Mouse (Mus musculus) skeletal muscle tissue, adult 2 months (tissue): ENCODE data around the gene Kcnk7.

Source experiments
- DNase-seq: peaks from one replicate; pipeline ENCODE4 v3.0.0-alpha.2; 2012; ENCODE audit warnings: low read depth, low spot score

Gene Kcnk7

DNA sequence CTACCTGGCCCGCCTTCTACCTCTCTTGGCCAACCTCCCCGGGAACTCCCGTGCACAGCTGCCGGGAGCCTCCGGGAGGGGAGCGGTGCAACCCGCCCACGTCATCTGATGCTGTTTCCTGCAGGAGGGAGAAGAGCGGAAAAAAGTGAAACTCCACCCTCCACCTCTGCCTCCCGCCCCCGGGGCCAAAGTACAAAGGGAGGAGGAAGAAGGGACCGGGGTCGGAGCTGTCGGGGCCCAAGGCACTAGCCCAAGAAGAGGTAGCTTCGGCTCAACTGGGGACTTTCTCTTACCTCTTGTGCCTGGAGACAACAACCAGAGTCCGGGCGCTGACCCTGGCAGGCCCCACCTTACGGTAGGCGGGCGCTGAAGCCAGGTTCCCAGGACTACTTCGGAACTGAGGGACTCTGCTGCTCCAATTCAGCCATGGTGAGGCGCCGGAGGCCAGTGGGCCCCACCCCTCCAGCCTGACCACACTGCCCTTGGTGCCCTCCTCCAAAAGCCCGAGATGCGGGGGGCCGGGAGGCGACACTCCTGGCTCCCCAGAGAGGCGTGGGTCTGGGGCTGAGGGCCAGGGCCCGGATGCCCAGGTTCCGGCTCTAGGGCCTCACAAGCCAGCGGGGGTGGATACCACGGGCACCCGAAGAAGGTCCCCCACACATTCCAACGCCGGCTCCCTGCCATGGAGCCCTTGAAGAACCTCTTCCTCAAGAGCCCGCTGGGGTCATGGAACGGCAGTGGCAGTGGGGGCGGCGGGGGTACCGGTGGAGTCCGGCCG is 14.4 kb upstream of the Kcnk7 start:
- DNase-seq: peak; percentile 84

DNA sequence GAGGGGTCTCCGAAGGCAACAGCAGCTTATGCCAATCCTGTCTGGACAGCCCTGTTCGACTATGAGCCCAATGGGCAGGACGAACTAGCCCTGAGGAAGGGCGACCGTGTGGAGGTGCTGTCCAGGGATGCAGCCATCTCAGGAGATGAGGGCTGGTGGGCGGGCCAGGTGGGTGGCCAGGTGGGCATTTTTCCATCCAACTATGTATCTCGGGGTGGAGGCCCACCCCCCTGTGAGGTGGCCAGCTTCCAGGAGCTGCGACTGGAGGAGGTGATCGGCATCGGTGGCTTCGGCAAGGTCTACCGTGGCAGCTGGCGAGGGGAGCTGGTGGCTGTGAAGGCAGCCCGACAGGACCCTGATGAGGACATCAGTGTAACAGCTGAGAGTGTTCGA is 13.8 kb upstream of the Kcnk7 start:
- no peak for DNase-seq

DNA sequence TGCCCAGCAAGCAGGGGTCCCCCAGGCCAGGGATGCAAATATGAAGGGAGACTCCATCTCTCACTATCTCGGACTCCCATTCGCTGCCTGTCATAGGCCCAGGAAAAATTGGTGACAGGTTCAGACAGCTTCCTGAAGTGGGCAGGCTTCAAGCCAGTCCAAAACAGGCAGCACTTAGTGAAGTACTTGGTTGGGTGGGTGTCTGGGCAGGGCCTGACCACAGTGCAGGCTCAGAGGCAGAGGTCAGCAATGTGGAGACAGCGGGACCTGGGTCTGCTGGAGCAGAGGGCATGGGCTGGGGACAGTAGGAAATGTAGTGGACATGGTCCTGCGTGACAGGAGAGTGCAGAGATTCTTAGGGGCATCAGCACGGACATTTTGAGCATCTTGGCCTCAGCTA is 12.6 kb upstream of the Kcnk7 start:
- DNase-seq: no peak

DNA sequence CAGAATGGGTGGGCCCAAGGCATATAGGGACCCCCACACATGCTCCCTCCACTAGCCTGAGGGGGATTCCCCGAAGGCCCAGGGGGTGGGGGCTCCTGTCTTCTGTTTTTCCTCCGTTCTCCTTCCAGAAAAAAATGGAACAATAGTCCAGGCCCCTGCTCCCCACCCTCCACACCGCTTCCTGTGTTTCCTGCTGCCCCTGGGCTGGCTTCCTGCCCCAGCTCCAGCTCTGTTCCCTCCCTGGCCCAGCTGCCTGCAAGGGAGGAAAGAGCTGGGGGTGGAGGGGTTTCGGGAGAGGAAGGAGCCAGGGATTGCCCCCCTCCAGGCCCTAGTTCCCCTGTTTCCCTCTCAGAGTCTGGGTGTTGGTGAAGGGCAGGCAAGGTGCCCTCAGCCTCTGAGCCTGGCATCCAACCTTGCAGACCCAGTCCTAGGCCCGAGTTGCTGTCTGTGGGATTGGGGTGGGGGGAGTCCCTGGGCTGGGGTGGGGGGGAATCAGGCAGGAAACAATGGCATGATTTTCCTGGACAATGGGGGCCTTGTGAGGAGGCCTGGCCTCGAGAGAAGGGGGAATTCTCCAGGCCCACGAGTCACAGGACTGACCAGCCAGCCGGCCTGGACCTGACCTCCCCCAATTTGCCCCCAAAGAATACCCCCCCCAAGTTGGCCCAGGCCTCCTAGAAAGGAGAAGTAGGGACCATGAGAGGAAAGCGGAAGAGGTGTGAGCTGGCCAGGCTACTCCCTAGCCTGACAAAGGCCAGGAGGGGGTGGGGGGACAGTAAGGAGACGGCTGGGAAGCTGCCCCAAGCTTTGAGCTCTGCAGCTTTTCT is 11.9 kb upstream of the Kcnk7 start:
- peak; percentile 53 for DNase-seq

DNA sequence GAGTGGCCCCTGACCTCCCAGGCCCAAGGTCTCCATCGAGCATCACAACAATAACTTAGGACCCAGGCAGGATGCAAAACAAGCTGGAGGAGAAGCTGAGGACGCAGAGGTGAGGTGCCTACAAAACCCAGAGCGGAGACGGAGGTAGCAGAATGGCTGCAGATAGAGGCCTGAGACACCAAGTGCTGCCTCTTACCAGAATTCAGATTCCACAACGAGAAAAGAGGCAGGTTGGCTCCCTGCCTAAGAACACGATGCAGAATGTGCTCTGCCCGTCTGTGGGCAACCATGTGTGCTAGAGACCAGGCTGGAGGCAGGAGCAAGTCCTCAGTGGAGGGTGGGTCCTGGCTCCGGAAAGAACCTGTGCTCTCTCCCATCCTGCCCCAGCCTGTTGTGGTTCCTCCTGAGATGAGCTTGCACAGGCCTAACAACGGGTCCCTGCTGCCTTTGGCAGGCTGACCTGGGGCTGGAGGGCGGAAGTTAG is 11.2 kb upstream of the Kcnk7 start:
- DNase-seq: no peak

DNA sequence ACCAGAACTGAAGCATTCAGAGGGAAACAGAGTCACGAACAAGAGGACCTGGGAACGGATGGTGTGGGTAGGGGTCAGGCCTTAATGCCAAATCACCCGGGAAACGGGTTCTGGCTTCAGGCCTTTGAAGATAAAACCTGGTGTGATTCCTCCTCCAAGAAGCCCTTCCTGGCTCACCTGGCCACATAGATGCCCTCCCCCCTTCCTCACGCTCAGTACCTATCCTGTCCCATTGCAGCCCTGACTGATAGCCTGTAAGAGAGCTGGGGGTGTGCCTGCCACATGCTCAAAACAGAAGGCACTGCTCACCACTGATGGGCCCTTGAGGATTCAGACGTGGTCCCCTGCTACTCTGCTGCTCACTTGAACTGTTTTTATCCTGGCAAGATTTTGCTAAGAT is 10.4 kb upstream of the Kcnk7 start:
- no peak for DNase-seq

DNA sequence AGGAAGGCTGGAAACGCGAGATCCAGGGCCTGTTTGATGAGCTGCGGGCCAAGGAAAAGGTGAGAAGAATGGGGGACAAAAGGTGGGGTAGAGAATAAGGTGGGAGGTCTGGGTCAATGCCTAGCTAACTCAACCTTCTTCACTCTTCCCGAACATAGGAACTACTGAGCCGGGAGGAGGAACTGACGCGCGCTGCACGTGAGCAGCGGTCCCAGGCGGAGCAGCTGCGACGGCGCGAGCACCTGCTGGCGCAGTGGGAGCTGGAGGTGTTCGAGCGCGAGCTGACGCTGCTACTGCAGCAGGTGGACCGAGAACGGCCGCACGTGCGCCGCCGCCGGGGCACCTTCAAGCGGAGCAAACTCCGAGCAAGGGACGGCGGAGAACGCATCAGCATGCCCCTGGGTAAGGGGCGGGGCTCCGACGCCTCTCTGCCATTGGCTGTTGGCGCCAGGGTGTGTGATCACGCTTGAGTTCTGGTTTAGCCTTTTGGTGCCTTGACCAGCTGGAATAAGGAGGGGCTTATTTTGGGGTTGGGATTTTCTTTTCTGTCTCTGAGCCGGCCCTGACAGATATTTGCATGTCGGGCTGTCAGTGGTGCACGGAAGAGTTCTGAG is 8.2 kb upstream of the Kcnk7 start:
- no peak for DNase-seq

GRCm38 (mm10) chr19:5704801-5705571 is 819 bp downstream of the Kcnk7 start:
- DNase-seq: no peak

GRCm38 (mm10) chr19:5710068-5710467 is 5.9 kb downstream of the Kcnk7 start:
- DNase-seq: peak; percentile 85

DNA sequence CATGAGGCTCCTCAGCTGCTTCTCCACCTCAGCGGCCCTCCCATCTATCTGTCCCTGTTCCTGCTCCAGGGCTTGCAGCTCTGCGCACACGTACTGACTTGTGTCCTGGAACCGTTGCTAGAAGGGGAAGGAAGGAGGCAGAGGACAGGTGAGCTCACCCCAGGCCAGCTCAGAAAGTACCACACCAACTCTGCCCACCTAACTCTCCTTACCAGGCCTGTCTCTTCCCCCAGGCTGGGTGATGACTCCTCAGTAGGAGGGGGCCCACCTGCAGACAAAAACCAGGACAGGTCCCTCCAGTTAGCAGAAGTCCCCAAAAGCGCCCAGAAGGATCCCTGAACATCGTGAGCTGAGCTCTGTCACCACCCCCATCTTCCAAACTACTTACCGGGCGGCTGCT is 6.4 kb downstream of the Kcnk7 start:
- DNase-seq: no peak

GRCm38 (mm10) chr19:5711218-5711617 is 7.1 kb downstream of the Kcnk7 start:
- no peak for DNase-seq

DNA sequence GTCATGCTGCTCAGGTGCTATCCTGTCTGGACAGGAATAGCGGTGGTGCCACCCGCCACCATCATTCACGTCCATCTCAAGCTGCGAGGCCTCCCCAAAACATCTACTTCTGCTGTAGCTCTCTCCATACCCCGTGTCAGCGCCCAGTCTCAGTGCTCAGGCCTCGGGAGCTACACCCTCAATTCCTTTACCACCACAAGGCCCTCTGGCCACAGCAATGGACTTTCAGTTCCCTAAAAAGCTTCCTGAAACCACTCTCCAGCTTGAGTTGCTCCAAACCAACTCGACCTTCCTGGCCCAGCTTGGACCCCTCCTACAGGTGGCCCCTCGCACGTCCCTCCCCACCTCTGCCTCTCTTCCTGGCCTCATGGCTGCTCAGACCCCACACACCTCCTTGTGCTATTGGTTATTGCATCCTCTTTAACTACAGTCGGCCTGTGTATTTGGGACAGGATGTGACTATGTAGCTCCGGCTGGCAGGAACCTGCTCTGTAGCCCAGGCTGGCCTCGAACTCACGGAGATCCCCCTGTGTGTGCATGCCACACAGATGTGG is 7.8 kb downstream of the Kcnk7 start:
- no peak for DNase-seq

GRCm38 (mm10) chr19:5713255-5713654 is 9.1 kb downstream of the Kcnk7 start:
- no peak for DNase-seq

DNA sequence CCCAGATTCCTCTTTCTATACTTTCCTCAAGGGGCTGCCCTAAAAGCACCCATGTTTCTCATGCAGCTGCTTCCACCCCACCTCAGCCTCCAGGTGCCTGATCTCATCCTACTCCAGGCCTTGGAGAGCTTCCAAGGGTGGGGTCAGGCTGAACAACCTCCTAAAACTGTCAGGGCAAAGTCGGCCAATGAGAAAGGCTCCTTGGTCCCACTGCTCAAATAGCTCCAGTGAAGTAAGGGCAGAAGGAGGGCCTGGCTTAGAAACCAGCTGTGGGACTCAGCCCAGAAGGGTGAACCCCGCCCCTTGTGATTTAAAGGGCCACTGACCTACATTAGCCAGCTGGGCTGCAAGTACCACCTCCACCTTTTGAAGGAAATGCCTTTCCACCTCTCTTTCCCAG is 9.6 kb downstream of the Kcnk7 start:
- DNase-seq: peak; percentile 92

- DNase-seq: no peak
These were observed 11.9 kb downstream of the Kcnk7 start for GRCm38 (mm10) chr19:5715793-5716688.

GRCm38 (mm10) chr19:5716955-5717354 is 12.8 kb downstream of the Kcnk7 start:
- DNase-seq: no peak

DNA sequence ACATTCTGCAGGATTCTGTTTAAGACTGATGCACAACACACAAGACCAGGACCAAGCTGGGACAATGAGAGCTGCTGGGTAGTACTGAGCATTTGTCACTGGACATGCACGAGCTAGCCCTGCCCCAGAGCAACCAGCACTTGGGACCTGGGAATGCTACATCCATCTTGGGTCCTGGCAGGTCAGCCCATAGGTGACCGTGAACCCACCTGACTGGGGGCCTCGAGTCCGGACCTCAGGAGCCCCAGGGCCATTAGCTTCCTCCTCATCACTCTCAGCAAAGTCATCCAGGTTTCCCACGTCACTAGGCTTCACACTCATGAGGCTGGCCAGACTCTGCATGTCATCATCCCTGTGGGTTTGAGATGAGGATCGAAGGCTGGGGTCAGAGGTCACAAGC is 17.1 kb downstream of the Kcnk7 start:
- DNase-seq: no peak

DNA sequence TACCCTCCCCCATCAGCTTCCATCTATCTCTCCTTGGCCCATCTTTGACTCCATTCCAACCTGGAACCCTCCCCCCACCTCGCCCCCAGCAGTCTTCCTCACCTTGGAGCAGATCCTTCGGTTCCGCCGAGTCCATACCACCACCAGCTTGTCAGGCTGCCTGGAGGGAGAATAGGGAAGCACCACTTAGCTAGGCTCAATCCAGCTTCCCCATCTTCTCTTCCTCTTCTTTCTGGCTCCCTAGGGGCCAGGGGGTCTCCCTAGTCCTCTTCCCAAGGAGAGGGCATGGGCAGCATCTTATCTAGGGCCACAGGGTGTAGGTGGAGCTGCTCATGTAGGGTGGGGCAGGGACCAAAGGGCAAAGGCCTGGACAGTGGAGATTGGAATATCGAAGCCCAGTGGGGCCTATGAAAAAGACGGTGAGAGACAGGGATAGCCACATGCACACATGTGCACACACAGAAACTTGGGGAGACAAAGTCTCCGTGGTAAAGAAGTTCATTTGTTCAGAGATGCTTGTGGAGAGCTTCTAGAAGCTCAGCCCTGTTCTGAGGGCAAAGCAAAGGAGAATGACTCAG is 18.8 kb downstream of the Kcnk7 start:
- no peak for DNase-seq

DNA sequence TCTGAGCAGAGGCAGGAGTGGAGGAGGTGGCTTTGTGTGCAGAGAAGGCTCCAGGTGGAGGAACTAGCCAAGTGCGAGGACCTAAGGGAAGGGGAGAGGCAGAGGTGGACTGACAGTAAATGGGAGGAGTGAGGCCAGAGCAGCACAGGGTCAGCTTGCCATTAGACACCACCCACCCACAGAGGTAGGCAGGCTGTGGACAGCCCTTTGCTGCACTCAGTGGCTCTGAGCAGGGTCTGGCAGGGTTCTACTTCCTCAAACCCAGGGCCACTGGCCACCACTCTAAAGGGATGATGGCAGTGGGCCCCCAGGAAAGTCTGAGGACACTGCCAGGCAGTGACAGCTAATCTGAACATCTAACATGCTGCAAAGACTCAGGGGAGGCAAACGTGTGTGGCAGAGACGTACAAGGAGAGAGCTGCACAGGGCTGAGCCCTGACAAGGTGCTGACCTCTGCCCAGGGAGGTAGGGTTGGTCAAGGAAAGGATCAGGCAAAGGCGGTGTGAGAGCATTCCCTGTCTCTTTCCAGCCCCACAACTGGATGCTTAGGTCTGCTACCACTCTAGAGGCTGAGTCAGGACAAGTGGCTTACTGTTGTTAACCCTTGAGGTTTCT is 19.9 kb downstream of the Kcnk7 start:
- no peak for DNase-seq

GRCm38 (mm10) chr19:5724549-5724941 is 20.4 kb downstream of the Kcnk7 start:
- DNase-seq: peak; percentile 94
